Mouse (Mus musculus): ENCODE measurements around the gene Rnf227. TPM values are rescaled to one million over a fixed set of nuclear protein-coding genes. Genes with fewer than 3 reads are reported as not detected.

Gene Rnf227
- polyA plus RNA-seq, 2 experiments = 12.2 to 13.6 TPM

DNA sequence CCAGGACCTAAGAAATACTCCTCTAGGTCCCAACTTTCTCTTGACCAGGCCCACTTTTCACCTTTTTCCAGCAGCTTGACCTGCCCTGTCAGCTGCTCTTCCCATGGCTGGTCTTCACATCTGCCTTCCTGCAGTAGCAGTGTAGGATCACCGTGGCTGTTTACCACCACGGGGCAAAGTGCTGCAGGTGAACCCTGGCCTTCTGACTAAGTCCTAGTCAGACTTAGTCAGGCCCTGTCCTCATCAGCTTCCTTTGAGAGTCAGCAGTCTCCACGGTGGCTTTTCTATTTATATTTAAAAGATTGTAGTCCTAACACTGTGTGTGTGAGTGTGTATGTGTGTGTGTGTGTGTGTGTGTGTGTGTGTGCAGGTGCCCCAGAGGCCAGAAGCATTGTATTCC is 37.5 kb downstream of the Rnf227 start:
- no peaks in the 10 kb centered on the region for H3K9me3 ChIP-seq (ENCODE audit: control insufficient read depth, low read length)
- no peak overlapping the region for H3K9ac ChIP-seq (ENCODE audit: low read depth, low read length, severe bottlenecking)
- H3K27ac ChIP-seq (replicated peaks; ENCODE audit: low read depth, low read length) = no peak overlapping the region
- no peak for TF ChIP-seq POLR2A (IDR thresholded peaks at IDR 0.05; ENCODE audit: borderline replicate concordance, extremely low read depth, insufficient read depth, insufficient read length)
- 82% methylated on average over 3 of the region's 3 CpGs for WGBS
- peaks cover 39% of the 10 kb centered on the region for H3K36me3 ChIP-seq (ENCODE audit: control insufficient read depth, insufficient read depth, low read length)
- no peaks in the 10 kb centered on the region for H3K27me3 ChIP-seq (ENCODE audit: control insufficient read depth, insufficient read depth, low read length)
- H3K4me1 ChIP-seq (ENCODE audit: control insufficient read depth, insufficient read depth, low read length) = no peaks in the 10 kb centered on the region; the same call in 1 of the 2 replicates
- H3K4me3 ChIP-seq (replicated peaks; ENCODE audit: low read length) = no peak overlapping the region
- DNase-seq (ENCODE audit: low spot score) (no peak), ATAC-seq (ENCODE audit: low FRiP score, low read depth) (no peak)
- no peak overlapping the region for H3K4me2 ChIP-seq (replicated peaks; ENCODE audit: low read depth, low read length, severe bottlenecking)

DNA sequence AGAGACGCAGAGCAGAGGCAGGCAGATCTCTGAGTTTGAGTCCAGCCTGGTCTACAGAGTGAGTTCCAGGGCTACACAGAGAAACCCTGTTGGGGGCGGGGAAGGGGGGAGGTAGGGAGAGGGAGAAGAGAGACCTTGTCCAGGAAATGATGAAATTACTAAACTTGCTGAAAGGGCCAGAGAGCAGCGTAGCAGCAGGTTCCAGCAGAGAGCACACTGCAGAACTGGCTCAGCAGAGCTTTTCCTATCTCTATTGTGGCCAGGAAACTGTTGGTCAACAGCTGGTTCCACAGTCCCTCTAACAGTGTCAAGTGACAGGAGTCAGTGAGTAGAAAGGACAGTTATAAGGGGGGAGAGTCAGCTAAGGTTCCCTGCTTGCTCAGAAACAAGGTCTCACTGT is 39.3 kb downstream of the Rnf227 start:
- Histone ChIP-seq H3K4me2 (replicated peaks; ENCODE audit: low read depth, low read length, severe bottlenecking) (no peak overlapping the region), H3K9ac (ENCODE audit: low read depth, low read length, severe bottlenecking) (no peak overlapping the region), H3K9me3 (ENCODE audit: control insufficient read depth, low read length) (no peaks in the 10 kb centered on the region), H3K36me3 (ENCODE audit: control insufficient read depth, insufficient read depth, low read length) (peaks cover 21% of the 10 kb centered on the region; the same call in 1 of the 2 replicates), H3K27me3 (ENCODE audit: control insufficient read depth, insufficient read depth, low read length) (no peaks in the 10 kb centered on the region), H3K4me3 (replicated peaks; ENCODE audit: low read length) (no peak overlapping the region), H3K4me1 (ENCODE audit: control insufficient read depth, insufficient read depth, low read length) (no peaks in the 10 kb centered on the region; the same call in 1 of the 2 replicates), H3K27ac (replicated peaks; ENCODE audit: low read depth, low read length) (no peak overlapping the region)
- no peak for TF ChIP-seq POLR2A (IDR thresholded peaks at IDR 0.05; ENCODE audit: borderline replicate concordance, extremely low read depth, insufficient read depth, insufficient read length)
- 78% methylated on average over 3 of the region's 3 CpGs for WGBS
- ATAC-seq (ENCODE audit: low FRiP score, low read depth) (no peak), DNase-seq (ENCODE audit: low spot score) (no peak)

DNA sequence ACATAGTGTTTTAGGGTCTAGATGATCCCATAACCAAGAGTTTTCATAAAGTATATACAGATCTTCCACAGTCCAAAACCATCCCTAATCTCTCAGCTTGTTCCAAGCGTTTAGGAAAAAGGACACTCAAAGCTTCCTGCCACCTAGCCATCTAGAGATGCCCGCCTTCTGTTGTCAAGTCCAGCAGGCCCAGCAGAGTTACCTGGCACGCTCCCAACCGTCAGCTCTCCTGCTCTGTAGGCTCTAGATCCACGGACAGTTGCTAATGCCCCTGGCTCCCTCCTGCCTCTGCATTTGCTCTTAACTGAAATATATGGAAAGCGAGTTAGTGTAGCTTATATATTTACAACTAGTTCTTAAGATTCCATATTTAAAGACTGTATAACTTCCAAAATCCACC is 41.1 kb downstream of the Rnf227 start:
- TF ChIP-seq POLR2A (IDR thresholded peaks at IDR 0.05; ENCODE audit: borderline replicate concordance, extremely low read depth, insufficient read depth, insufficient read length) = no peak

GRCm38 (mm10) chr11:69382478-69383105 is 42.3 kb downstream of the Rnf227 start:
- Histone ChIP-seq H3K4me1 (ENCODE audit: control insufficient read depth, insufficient read depth, low read length) (no peaks in the 10 kb centered on the region; the same call in 1 of the 2 replicates), H3K4me2 (replicated peaks; ENCODE audit: low read depth, low read length, severe bottlenecking) (no peak overlapping the region), H3K4me3 (replicated peaks; ENCODE audit: low read length) (no peak overlapping the region), H3K9me3 (ENCODE audit: control insufficient read depth, low read length) (no peaks in the 10 kb centered on the region), H3K27me3 (ENCODE audit: control insufficient read depth, insufficient read depth, low read length) (no peaks in the 10 kb centered on the region), H3K27ac (replicated peaks; ENCODE audit: low read depth, low read length) (no peak overlapping the region), H3K36me3 (ENCODE audit: control insufficient read depth, insufficient read depth, low read length) (peaks cover 10% of the 10 kb centered on the region; the same call in 1 of the 2 replicates), H3K9ac (ENCODE audit: low read depth, low read length, severe bottlenecking) (no peak overlapping the region)
- 67% methylated on average over 10 of the region's 10 CpGs for WGBS
- DNase-seq (ENCODE audit: low spot score) (peak; percentile 11), ATAC-seq (ENCODE audit: low FRiP score, low read depth) (peak; percentile 34; the same call in 1 of the 2 replicates)
- TF ChIP-seq POLR2A (IDR thresholded peaks at IDR 0.05; ENCODE audit: borderline replicate concordance, extremely low read depth, insufficient read depth, insufficient read length) = no peak

More for the DNA sequence above, 41.1 kb downstream of the Rnf227 start:
- peaks cover 16% of the 10 kb centered on the region; the same call in 1 of the 2 replicates for H3K36me3 ChIP-seq (ENCODE audit: control insufficient read depth, insufficient read depth, low read length)
- no peak overlapping the region for H3K27ac ChIP-seq (replicated peaks; ENCODE audit: low read depth, low read length)
- no peak overlapping the region for H3K4me2 ChIP-seq (replicated peaks; ENCODE audit: low read depth, low read length, severe bottlenecking)
- no peaks in the 10 kb centered on the region for H3K27me3 ChIP-seq (ENCODE audit: control insufficient read depth, insufficient read depth, low read length)
- no peaks in the 10 kb centered on the region; the same call in 1 of the 2 replicates for H3K4me1 ChIP-seq (ENCODE audit: control insufficient read depth, insufficient read depth, low read length)
- H3K4me3 ChIP-seq (replicated peaks; ENCODE audit: low read length) = no peak overlapping the region
- DNase-seq (ENCODE audit: low spot score) (no peak), ATAC-seq (ENCODE audit: low FRiP score, low read depth) (no peak)
- H3K9ac ChIP-seq (ENCODE audit: low read depth, low read length, severe bottlenecking) = no peak overlapping the region
- H3K9me3 ChIP-seq (ENCODE audit: control insufficient read depth, low read length) = no peaks in the 10 kb centered on the region
- 77% methylated on average over 6 of the region's 6 CpGs for WGBS

- WGBS = 70% methylated on average over 6 of the region's 6 CpGs
- H3K4me2 ChIP-seq (replicated peaks; ENCODE audit: low read depth, low read length, severe bottlenecking) = no peak overlapping the region
- H3K36me3 ChIP-seq (ENCODE audit: control insufficient read depth, insufficient read depth, low read length) = 0 out of 2 replicates have a peak, but pooled peaks cover 2% of the 10 kb centered on the region
- no peaks in the 10 kb centered on the region for H3K9me3 ChIP-seq (ENCODE audit: control insufficient read depth, low read length)
- DNase-seq (ENCODE audit: low spot score) = no peak
- no peaks in the 10 kb centered on the region for H3K27me3 ChIP-seq (ENCODE audit: control insufficient read depth, insufficient read depth, low read length)
- H3K27ac ChIP-seq (replicated peaks; ENCODE audit: low read depth, low read length) = no peak overlapping the region
- H3K4me3 ChIP-seq (replicated peaks; ENCODE audit: low read length) = no peak overlapping the region
- no peak for TF ChIP-seq POLR2A (IDR thresholded peaks at IDR 0.05; ENCODE audit: borderline replicate concordance, extremely low read depth, insufficient read depth, insufficient read length)
- H3K9ac ChIP-seq (ENCODE audit: low read depth, low read length, severe bottlenecking) = no peak overlapping the region
- no peak for ATAC-seq (ENCODE audit: low FRiP score, low read depth)
- peaks cover under 1% of the 10 kb centered on the region; the same call in 1 of the 2 replicates for H3K4me1 ChIP-seq (ENCODE audit: control insufficient read depth, insufficient read depth, low read length)
Observed at GRCm38 (mm10) chr11:69384979-69385378, 44.7 kb downstream of the Rnf227 start.
